Mouse (Mus musculus) forebrain, embryonic 16.5 days (tissue): ENCODE measurements around the gene Gm11007. TPM values are rescaled to one million over a fixed set of nuclear protein-coding genes. Genes with fewer than 3 reads are reported as not detected.
"Not testable (repeated sequence)": the region's sequence is repeated elsewhere in the genome, so short reads cannot be mapped to it uniquely, and the experiment has no call there.

Source experiments
- ATAC-seq: fragments of 200-750 bp; cut with Nextera tagmentation; 2 replicates; pipeline ENCODE4 v1.8.0; 2017; ENCODE audit warnings: mild to moderate bottlenecking, moderate library complexity
- H3K27ac ChIP-seq: fragments of 300-500 bp; sonication (generic); 2 replicates; pipeline ENCODE4 v1.5.1; 2014; ENCODE audit warnings: low read length, control low read depth
- H3K27me3 ChIP-seq: fragments of 300-500 bp; sonication (generic); replicated peaks from 2 replicates; pipeline ENCODE4 v1.6.1; 2014; ENCODE audit warnings: low read length; ENCODE audit not compliant: control insufficient read depth, insufficient read depth
- H3K36me3 ChIP-seq: fragments of 300-500 bp; sonication (generic); 2 replicates; pipeline ENCODE4 v1.6.1; 2014; ENCODE audit not compliant: control insufficient read depth, insufficient read depth
- H3K4me1 ChIP-seq: fragments of 300-500 bp; sonication (generic); replicated peaks from 2 replicates; pipeline ENCODE4 v1.6.1; 2014; ENCODE audit warnings: low read length; ENCODE audit not compliant: control insufficient read depth, insufficient read depth
- H3K4me2 ChIP-seq: fragments of 300-500 bp; sonication (generic); 2 replicates; pipeline ENCODE4 v1.6.1; 2014; ENCODE audit warnings: mild to moderate bottlenecking, low read length, control low read depth
- H3K4me3 ChIP-seq: fragments of 300-500 bp; sonication (generic); replicated peaks from 2 replicates; pipeline ENCODE4 v1.5.1; 2014; ENCODE audit warnings: mild to moderate bottlenecking, low read length, control low read depth
- H3K9ac ChIP-seq: fragments of 300-500 bp; sonication (generic); replicated peaks from 2 replicates; pipeline ENCODE4 v1.6.1; 2014; ENCODE audit warnings: low read depth, low read length, control low read depth
- H3K9me3 ChIP-seq: fragments of 300-500 bp; sonication (generic); 2 replicates; pipeline ENCODE4 v1.6.1; 2016; ENCODE audit warnings: low read length; ENCODE audit not compliant: control insufficient read depth
- WGBS: fragments of 180-500 bp; shearing (Covaris S2); extraction: QIAGEN DNeasy Blood & Tissue Kit; methylation state at CpG from one replicate; pipeline ENCODE4 v1.1.7; 2014; 5-methylcytosine and 5-hydroxymethylcytosine counted together
- polyA plus RNA-seq: library from polyadenylated mRNA; unstranded; fragments of >200 nt; fragmentation: Nextera tagmentation; extraction: Ambion mirVana; gene quantifications from 2 replicates; pipeline ENCODE4 v1.2.1, GENCODE M21; 2015

Gm11007 gene
- not detected in 2 replicates for polyA plus RNA-seq

- not testable (repeated sequence) for H3K4me2 ChIP-seq, H3K9me3 ChIP-seq, H3K27me3 ChIP-seq, H3K9ac ChIP-seq, ATAC-seq, H3K27ac ChIP-seq, H3K4me1 ChIP-seq, H3K4me3 ChIP-seq, H3K36me3 ChIP-seq
- WGBS = no CpG with 5 or more reads among the region's 2 CpGs
Observed at GRCm38 (mm10) chr2:175643678-175644077, at the start of gene Gm11007. Gene Gm11007, plus strand, starts transcription at chr2:175643978.

Other genes with a start within 250 kb of the Gm11007 start
- 15.9 and 18.0 TPM in 2 replicates for gene Gm4724, start 208.2 kb upstream of the Gm11007 start, polyA plus RNA-seq
- 7.8 and 9.4 TPM in 2 replicates for gene Zfp965, start 174.0 kb upstream of the Gm11007 start, polyA plus RNA-seq
- gene Zfp969, start 59.7 kb downstream of the Gm11007 start, polyA plus RNA-seq = 7.4 and 7.6 TPM in 2 replicates
- not detected in 2 replicates for gene Gm2007, start 97.6 kb downstream of the Gm11007 start, polyA plus RNA-seq
- 0.54 and 0.56 TPM in 2 replicates for gene Gm14288, start 157.1 kb downstream of the Gm11007 start, polyA plus RNA-seq
- 31.2 and 31.8 TPM in 2 replicates for gene Gm6710, start 225.2 kb downstream of the Gm11007 start, polyA plus RNA-seq